Mouse (Mus musculus): ENCODE measurements around the gene Ispd. TPM values are rescaled to one million over a fixed set of nuclear protein-coding genes. Genes with fewer than 3 reads are reported as not detected.

Gene Ispd
- polyA plus RNA-seq, 1 experiment from 2014 or later: 0.33 TPM

DNA sequence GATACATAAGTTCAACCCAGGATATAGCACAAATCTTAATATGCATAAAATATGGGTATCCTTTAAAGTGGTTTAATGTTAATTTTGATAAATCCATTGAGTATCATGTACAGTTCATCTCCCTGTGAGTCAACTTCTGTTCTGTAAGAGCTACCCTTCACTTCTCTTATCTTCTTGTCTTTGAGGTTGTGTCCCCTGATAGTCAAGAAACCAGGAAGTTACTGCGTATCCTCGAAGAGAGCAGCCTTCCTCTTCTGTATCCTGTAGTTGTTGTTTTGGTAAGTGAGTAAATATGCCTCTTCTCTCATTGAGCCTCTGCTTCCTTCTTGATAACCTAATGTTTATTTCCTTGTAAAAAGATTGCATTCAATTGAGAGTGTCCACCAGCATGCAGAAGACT, 140.5 kb downstream of the Ispd start:
- POLR2A ChIA-PET: no interaction called here
- no peak for ATAC-seq
- CTCF ChIA-PET: no interaction called here
- DNase-seq (ENCODE audit: low read depth, low spot score): no peak
- H3K27me3 ChIP-seq: no peaks in the 10 kb centered on the region
- in situ Hi-C loops (cut with MboI; ENCODE audit: low pct_unique_long_range_greater_than_20kb): no loop called here
- no peak for TF ChIP-seq CTCF (IDR thresholded peaks at IDR 0.05)

DNA sequence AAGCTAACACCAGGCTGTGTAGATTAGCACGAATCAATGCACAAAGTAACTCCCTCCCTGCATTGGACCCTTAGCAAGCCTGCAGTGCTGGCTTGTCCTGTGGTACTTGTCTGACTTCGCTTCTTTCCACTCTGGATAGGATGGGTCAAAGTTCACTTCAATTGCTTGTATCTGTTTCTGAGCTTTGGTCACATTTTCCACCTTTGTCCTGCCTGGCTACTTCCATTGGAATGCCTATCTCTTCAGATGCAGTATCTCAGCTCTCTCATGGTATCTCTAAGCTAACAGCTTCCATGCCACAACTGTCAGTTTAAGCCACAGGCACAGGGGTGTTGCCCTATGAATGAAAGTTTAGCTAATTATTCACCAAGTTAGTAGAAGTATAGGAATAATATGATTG, 142.3 kb downstream of the Ispd start:
- no peak for ATAC-seq

DNA sequence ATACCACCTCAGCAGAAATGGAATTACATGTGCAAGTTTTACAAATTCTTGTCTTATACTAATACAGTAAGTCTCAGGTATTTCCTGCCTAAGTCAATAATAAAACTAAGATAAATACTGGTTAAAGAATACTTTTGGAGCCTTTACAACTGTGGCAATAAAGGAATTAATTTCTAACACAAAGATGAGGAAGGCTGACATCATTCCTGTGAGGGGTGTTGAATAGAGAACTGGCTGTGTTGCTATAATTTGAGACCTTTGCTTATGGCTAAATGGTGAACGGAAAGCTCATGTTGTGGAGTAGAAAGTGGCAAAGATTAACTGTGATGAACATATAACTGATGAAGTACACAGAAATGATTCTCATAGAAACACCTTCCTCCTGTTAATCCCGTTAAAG, 149.7 kb downstream of the Ispd start:
- ChIA-PET CTCF (no interaction called here), POLR2A (no interaction called here)
- no peaks in the 10 kb centered on the region for H3K27me3 ChIP-seq
- DNase-seq (ENCODE audit: low read depth, low spot score): no peak
- in situ Hi-C loops (cut with MboI; ENCODE audit: low pct_unique_long_range_greater_than_20kb): no loop called here
- peak; percentile 12 for ATAC-seq
- TF ChIP-seq CTCF (IDR thresholded peaks at IDR 0.05): no peak

More for the DNA sequence above, 142.3 kb downstream of the Ispd start:
- POLR2A ChIA-PET: no interaction called here
- CTCF ChIA-PET: no interaction called here
- H3K27me3 ChIP-seq: no peaks in the 10 kb centered on the region
- TF ChIP-seq CTCF (IDR thresholded peaks at IDR 0.05): no peak
- DNase-seq (ENCODE audit: low read depth, low spot score): no peak
- in situ Hi-C loops (cut with MboI; ENCODE audit: low pct_unique_long_range_greater_than_20kb): no loop called here

DNA sequence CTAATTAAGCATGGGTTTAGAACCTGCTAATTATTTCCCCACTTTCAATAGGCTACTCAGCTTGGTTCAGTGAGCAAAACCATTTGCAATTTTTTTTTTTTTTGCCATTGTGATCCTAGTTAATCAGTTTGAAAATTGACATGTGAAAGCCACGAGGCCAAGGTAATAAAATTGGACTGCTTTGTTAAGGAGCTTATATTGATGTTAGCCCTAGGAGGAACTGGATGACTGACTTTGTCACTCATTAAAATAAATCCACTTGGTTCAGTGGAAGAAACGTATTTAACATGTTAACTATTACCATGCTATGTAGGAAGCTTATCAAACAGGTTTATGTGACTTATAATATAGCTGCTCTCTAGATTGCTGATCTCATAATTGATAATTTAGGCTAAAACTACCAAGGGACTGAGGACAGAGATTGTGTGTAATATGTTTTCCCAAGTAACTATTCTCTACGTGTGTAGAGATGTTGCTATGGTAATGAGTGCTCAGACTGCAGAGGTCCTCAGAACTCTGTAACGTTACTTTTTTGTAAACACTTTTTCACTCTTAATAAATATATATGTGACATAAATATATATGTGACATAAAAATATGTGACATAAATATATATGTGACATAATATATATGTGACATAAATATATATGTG, 150.3 kb downstream of the Ispd start:
- no peak for TF ChIP-seq CTCF (IDR thresholded peaks at IDR 0.05)
- in situ Hi-C loops (cut with MboI; ENCODE audit: low pct_unique_long_range_greater_than_20kb): no loop called here
- no peak for ATAC-seq
- H3K27me3 ChIP-seq: no peaks in the 10 kb centered on the region
- ChIA-PET POLR2A (no interaction called here), CTCF (no interaction called here)
- no peak for DNase-seq (ENCODE audit: low read depth, low spot score)

DNA sequence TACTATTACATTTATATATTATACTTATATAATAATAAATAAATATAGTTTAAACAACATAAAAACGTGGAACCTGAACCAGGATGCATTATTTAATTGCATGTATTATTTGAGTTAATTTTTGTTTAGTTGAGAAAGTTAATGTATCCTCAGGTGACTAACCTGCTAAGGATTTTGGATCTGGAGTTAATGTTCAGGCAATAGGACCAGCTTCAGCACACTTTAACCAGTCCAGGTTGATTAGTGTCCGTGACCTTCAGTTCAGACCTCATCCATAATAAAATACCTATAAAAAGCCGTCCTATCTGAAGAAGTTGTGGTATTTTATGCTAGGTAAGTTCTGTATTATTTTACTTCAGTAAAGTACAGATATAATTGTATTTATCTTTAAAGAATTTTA, 151.3 kb downstream of the Ispd start:
- in situ Hi-C loops (cut with MboI; ENCODE audit: low pct_unique_long_range_greater_than_20kb): no loop called here
- ChIA-PET POLR2A (interaction anchor here (0.6 kb wide), 1 partner anchor 639 kb away, joined by 5 read pairs; no protein-coding TSS in a partner anchor), CTCF (no interaction called here)
- DNase-seq (ENCODE audit: low read depth, low spot score) (no peak), ATAC-seq (no peak)
- TF ChIP-seq CTCF (IDR thresholded peaks at IDR 0.05): no peak
- H3K27me3 ChIP-seq: no peaks in the 10 kb centered on the region

DNA sequence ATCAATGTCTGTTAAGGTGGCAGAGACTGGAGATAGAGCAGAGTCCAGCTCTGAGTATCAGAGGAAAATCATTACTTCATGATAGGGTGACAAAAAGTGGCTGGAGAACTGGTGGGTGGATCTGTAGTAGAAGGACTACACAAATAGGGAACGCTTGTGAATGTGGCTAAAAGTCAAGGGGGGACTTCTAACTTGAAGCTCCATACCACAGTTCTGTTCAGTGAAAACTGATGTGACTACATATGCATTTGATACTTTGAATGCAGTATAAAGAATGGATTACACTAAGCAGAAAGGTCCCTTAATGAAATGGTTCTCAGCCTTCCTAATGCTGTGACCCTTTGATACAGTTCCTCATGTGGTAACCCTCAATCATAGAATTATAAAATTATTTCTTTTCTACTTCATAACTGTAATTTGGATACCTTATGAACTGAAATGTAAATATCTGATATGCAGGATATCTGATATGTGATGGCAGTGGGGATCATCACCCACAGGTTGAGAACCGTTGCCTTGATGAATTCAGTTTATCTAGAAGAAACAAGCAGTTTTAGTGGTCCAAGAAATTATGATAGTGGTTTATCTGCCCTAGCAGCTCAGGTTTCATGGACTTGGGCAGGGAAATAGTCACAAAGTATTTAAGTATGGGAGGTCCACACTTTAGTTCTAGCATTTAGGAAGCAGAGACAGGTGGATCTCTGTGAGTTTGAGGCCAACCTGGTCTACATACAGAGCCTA, 152.1 kb downstream of the Ispd start:
- ChIA-PET POLR2A (no interaction called here), CTCF (no interaction called here)
- no peak for TF ChIP-seq CTCF (IDR thresholded peaks at IDR 0.05)
- ATAC-seq (no peak), DNase-seq (ENCODE audit: low read depth, low spot score) (no peak)
- H3K27me3 ChIP-seq: no peaks in the 10 kb centered on the region
- in situ Hi-C loops (cut with MboI; ENCODE audit: low pct_unique_long_range_greater_than_20kb): no loop called here

DNA sequence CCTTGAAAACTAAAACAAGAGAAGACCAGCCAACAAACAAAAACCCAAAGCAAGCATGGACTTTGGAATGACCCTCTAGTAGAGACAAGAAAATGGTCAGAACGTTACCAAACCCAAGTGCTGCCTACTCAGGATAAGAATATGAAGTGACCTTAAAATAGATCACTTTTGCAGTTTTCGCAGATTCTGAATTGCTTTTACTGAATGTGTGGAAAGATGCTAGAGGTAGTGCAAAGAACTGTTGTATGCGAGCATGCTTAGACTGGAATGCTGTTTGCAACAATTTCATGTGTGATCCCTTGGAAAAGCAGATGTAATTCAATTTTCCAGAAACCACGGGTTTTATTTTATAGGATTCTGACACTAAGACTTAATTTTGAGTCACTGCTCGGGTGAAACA, 153.3 kb downstream of the Ispd start:
- DNase-seq (ENCODE audit: low read depth, low spot score): no peak
- in situ Hi-C loops (cut with MboI; ENCODE audit: low pct_unique_long_range_greater_than_20kb): no loop called here
- TF ChIP-seq CTCF (IDR thresholded peaks at IDR 0.05): no peak
- POLR2A ChIA-PET: no interaction called here
- no peaks in the 10 kb centered on the region for H3K27me3 ChIP-seq
- ATAC-seq: no peak
- CTCF ChIA-PET: no interaction called here

DNA sequence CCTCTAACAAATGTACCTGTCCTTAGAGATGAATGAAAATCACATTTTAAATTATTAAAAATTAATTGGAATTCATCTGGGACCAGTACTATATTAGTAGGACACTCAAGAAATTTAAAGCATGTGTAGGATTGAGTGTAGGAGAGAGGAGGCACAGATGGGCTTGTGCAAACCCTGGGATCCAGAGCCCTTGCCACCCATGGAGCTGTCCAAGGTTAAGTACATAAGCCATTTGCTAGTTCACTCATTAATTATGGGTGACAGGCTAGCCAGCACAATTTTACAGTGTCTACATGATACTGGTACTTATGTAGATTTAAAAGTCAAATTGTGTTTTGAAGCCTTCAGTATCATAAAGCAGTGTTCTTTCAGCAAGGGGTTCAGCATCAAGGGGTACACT, 164.1 kb downstream of the Ispd start:
- DNase-seq (ENCODE audit: low read depth, low spot score) (no peak), ATAC-seq (no peak)
- no peak for TF ChIP-seq CTCF (IDR thresholded peaks at IDR 0.05)
- no peaks in the 10 kb centered on the region for H3K27me3 ChIP-seq
- in situ Hi-C loops (cut with MboI; ENCODE audit: low pct_unique_long_range_greater_than_20kb): no loop called here
- CTCF ChIA-PET: no interaction called here
- POLR2A ChIA-PET: no interaction called here

DNA sequence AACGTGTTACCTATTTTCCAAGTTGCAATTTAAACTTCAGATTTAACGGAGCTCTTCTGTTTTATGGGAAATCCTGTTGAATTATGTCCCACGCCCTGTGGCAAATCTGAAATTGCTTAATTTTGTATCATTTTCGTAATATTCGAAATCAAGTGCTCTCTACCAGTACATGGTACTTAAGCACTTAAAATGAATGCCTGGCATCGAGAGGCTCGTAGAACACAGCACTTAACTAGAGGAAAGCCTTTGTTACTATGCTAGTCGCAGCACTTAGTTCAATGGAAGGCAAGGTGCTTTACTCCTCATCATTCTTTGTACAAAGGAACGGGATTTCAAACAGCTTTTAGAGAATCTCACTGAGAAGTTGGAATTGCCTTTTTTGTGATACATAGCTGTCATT, 168.2 kb downstream of the Ispd start:
- CTCF ChIA-PET: no interaction called here

DNA sequence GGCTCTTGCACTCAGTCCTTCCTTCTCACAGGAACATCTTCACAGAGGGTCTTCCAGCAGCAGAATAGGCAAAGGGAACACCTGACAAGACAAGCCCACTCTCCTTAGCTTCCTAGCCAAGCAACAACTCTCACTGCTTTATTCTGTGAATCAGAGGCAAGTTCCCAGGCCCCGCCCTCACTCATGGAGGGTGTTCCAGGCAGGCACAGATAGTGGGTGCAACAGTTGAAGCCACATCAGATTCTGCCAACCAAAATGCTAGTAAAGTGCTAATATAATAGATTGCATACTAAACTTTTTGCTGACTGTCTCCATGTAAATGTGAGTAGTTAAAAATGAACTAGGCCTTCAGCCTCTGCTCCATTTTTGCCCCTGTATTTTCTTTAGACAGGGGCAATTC, 173.4 kb downstream of the Ispd start:
- CTCF ChIA-PET: no interaction called here
- POLR2A ChIA-PET: interaction anchor here (0.7 kb wide), 1 partner anchor 127 kb away, joined by 3 read pairs; no protein-coding TSS in a partner anchor
- no peak for TF ChIP-seq CTCF (IDR thresholded peaks at IDR 0.05)
- H3K27me3 ChIP-seq: no peaks in the 10 kb centered on the region
- in situ Hi-C loops (cut with MboI; ENCODE audit: low pct_unique_long_range_greater_than_20kb): no loop called here
- ATAC-seq (no peak), DNase-seq (ENCODE audit: low read depth, low spot score) (no peak)

More for the DNA sequence above, 168.2 kb downstream of the Ispd start:
- DNase-seq (ENCODE audit: low read depth, low spot score) (no peak), ATAC-seq (no peak)
- no peaks in the 10 kb centered on the region for H3K27me3 ChIP-seq
- POLR2A ChIA-PET: no interaction called here
- TF ChIP-seq CTCF (IDR thresholded peaks at IDR 0.05): no peak
- in situ Hi-C loops (cut with MboI; ENCODE audit: low pct_unique_long_range_greater_than_20kb): no loop called here

DNA sequence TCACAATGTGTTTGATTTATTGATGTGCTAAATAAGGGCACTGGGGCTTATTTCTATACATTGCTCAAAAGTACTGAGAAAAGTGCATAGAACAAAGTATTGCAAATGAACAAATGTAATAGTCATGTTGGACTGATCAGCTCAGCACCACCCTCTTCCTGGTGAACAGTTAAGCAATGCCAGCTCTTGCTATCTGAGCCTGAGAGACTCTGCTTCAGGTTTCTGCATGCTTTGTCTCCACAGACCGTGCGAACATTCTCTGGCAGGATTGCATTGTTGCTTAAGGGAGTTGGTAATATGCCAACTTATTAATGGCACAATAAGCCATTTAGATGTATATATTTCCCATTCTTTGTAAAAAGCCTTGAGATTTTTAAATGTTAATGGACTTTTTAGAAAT, 182.9 kb downstream of the Ispd start:
- TF ChIP-seq CTCF (IDR thresholded peaks at IDR 0.05): no peak
- ChIA-PET CTCF (interaction anchor here (1.0 to 1.3 kb wide), 2 partner anchors 14 to 24 kb away, joined by 3 read pairs; no protein-coding TSS in a partner anchor), POLR2A (no interaction called here)
- ATAC-seq (no peak), DNase-seq (ENCODE audit: low read depth, low spot score) (no peak)
- in situ Hi-C loops (cut with MboI; ENCODE audit: low pct_unique_long_range_greater_than_20kb): no loop called here
- no peaks in the 10 kb centered on the region for H3K27me3 ChIP-seq
